Mouse (Mus musculus) cerebellum, adult 11 months (tissue): ENCODE results near the gene Atp8a2.
"Not testable (repeated sequence)": the region's sequence is repeated elsewhere in the genome, so short reads cannot be mapped to it uniquely, and the experiment has no call there.

Experiments used
- DNase-seq: peaks from one replicate; pipeline ENCODE4 v3.0.0; 2022

Atp8a2 gene

DNA sequence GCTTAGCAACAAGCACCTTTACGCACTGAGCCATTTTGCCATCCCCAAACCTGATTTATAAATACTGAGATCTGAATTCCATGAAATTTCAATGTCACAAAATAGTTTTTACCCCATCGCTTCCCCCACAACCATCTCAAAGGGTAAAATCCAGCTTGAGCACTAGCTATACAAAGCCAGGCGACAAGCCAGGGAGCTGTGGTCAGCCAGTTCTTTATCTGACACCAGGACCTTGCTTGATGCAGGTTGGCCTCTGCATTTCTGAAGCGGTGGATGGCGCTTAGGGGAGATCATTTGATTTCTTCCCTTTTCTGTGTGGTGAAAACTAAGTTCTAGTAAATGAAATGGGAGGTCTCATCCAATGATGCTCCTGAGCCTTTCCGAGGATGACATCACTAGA lies 564.9 kb downstream of the Atp8a2 start:
- no peak for DNase-seq

DNA sequence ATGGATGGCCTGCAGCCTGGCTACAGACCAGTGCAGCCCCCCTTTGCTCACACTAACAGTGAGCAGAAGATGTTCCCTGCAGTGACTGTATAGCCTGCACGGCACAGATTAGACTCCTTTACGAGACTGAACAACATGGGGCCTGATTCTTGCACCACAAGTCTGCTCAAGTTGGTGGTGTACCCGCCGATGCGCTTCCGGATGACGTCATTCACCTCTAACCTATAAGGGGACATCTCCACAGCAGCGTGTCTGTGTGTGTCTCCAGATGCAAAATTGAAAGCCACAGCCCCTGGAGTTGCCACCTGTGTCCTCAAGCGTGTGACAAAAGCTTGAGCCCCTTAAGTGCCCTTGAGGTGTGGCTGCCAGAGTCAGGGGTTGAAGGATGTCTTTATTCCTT lies 566.9 kb downstream of the Atp8a2 start:
- DNase-seq = no peak

DNA sequence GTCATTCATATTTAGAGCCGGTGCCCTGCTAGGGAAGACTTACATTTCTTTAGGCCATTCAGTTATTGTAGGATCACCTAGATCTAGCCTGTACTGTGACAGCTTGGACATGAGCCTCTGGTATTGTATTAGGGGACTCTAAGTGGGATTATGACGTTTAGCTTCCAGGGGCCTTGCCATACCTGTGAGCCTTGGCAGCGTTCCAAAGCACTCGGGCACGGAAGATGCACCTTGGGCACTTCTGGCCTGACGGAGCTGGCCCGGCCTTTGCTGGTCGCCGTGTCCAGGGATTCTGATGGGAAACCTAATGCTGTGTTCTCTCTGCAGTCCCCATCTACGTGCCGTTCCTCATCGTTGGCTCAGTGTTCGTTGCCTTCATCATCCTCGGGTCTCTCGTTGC lies 567.7 kb downstream of the Atp8a2 start:
- no peak for DNase-seq

DNA sequence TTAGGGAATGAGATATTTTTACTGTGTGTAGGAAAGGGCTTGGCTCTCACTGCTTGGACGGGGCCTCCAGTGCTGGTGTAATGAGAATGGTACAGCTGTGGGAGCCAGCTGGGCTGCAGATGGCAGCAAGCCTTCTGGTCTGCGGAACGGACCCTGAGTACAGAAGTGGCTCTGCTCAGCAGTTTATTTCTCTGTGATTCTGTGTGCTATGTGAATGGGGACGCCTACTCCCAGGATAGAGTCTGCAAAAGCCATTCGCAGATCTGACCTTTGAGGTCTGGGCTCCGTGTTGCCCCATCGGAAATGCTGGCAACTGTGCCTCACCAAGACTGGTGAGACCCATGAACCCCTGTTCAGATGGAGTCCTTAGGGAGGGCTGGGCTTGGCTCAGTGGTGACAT lies 569.2 kb downstream of the Atp8a2 start:
- no peak for DNase-seq

DNA sequence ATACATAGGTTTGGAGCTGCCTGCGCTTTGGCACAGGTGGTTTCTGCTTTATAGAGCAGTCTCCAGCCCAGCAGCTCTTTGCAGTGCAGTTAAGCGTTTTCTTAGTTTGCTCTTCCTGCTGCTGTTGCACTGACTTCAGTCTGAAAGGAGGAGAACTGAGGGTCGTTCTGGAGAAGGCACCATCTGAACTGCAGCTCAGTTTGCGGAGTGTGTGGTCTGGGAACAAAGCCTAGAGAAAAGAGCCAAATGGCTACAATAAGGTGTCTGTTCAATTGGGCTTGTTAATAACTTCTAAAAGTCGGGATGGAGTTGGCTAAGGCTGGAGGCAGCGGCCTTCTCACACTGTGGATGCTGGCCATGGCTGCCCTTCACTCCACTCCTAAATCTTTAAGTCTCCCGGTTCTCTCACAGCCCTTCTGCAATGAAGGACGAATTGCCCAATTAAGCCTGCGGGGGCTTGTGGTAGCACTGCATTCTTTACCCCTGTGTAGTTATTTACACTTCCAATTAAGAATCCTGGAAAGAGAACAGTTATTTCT lies 569.8 kb downstream of the Atp8a2 start:
- DNase-seq = no peak

DNA sequence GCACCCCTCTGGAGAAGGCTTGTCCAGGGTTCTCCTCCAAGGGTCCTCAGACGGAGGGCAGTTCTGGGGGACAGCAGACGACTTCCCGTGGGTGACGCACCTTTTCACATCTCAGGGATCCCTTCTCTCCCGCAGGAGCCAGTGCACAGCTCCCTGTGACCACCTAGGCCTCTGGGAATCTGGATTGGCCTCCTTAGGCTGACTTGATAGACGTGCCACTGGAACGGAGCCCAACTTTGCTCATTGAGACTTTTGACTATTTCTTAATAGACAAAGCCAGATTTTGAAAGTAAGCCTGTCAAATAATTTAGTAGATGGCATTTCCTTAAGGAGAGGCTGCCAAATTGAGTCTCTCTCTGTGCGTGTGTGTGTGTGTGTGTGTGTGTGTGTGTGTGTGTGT lies 570.3 kb downstream of the Atp8a2 start:
- no peak for DNase-seq

DNA sequence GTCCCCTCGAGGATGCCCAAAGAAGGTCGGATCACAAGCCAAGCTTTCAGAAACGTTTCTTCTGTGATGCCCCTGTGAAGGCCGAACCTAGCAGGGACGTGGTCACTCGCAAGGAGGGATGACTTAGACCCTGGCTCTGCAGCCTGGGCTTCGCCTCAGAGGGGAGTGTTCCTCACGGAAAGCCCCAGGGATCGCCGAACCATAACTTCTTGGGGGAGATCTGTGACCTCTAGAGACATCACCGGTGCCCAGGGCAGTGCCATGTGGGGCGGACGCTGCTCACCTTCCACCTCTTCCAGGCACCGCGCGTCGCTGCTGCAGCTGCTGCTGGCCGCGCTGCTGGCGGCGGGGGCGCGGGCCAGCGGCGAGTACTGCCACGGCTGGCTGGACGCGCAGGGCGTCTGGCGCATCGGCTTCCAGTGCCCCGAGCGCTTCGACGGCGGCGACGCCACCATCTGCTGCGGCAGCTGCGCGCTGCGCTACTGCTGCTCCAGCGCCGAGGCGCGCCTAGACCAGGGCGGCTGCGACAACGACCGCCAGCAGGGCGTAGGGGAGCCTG lies 571.1 kb downstream of the Atp8a2 start:
- no peak for DNase-seq

DNA sequence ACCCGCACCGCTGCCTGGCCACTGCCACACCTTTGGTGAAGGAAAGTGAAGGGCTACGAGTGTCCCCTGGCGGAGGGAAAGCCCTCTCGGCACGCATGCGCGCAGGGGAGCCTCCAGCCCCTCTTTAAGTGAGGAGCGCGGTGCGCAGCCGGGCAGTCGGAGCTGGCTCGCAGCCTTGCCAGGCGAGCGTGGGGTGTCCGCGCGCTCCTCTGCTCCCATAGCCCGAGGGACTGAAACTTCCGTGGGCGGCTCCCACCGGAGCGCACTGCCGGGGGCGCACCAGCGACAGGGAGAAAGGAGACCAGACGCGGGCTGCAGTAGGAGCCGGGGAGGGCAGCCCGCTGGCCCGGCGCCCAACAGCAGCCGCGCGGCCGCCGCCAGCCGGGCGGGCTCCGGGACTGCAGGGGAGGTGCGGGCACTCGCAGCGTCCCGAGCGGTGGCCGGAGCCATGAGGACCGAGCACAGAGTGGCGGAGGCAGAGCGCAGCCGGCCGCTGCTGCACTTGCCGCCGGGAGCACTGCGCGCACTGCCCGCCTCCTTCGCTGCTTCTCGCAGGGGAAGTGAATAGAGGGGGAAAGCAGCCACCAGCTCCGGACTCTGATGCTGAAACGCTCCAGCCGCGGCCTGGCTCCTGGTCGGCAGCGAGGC lies 571.7 kb downstream of the Atp8a2 start, which contains the start of gene Shisa2:
TSS of gene Shisa2 (plus strand) at position 151 of the 648 bp plus-strand sequence.
- DNase-seq = no peak

DNA sequence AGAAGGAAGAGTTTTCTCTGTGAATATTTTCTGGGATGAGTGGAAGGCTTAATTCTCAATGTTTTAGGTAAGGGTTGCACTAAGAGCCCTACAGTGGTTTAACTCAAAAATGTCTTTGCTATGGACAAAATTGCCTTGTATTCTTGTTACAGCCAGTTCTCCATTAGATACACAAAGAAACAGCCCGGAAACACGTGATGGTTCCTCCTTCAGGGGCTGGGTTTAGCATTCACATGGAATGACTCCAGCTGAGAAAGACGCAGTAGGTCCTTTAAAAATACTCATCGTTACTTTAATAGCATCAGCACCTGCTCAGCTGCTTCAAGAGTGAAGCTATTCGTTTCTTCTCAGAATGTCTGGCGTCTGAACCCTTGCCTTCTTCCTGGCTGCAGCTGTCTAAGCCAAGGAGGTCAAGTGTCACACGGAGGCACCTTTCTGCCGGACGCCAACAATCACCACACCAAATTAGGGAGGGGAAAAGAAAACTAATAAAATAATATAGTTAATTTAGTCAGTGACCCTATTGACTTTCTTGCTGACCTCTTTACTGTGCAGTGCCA lies 572.6 kb downstream of the Atp8a2 start:
- no peak for DNase-seq

DNA sequence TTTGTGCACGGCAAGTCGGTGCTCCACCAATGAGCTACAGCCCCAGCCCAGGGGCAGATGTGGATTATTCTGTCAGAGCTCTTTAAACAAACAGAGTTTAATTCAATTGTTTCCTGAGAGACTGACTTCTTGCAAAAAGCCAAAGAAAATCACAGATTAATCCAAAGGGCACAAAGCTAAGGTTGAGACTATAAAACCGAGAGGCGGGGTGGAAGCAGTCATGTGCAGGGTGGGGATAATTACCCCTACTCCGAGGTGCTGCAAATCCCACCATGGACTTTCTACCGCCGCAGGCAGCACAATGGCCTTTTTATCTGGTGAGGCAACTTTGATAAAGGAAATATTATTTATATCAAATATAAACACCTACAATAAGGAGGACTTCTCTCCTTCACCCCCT lies 580.2 kb downstream of the Atp8a2 start:
- no peak for DNase-seq

DNA sequence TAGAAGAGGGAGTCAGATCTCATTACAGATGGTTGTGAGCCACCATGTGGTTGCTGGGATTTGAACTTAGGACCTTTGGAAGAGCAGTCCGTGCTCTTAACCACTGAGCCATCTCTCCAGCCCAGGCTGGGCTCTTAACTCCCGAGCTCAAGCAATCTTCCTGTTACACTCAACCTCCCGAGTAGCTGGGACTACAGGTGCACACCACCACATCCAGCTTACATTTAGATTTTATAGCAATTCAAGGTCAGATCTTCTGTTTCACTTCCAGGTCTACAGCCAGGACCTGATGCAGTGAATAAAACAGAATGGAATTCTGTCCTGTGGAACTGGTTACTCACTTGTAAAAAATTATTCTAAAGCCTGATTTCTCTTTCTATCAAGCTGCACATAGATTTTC lies 582.8 kb downstream of the Atp8a2 start:
- DNase-seq = not testable (repeated sequence)

DNA sequence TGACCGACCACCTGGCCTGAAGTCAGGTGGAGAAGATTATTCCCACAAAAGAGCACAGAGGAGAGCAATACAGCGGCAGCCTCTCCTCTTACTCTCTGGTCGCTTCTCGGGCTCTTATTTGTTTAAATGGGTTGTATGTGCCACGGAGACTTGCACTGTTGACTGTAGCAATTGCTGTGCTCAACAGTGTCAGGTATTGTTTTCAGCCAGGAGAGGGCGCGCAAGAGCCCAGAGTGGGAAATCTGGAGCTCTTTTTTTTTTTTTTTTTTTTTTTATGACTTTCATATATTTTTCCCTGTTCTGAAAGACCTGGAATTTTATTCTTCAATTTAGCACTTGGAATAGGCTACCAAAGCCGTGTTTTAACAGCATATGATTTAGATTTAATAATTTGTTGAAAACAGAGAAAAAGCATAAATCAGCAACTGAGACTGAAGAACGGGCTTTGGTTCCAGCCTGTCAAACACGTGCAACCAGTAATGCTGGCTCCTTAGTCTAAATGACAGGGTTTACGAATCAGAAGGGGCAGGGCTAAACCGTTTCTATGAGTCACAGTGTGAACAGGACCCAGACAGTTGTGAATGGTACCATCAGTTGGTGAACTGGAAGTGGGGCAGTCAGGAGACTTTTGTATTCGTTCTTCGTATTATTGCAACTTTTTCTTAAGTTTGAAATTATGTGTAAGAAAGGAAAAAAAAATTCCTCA lies 583.9 kb downstream of the Atp8a2 start:
- peak; percentile 22 for DNase-seq

DNA sequence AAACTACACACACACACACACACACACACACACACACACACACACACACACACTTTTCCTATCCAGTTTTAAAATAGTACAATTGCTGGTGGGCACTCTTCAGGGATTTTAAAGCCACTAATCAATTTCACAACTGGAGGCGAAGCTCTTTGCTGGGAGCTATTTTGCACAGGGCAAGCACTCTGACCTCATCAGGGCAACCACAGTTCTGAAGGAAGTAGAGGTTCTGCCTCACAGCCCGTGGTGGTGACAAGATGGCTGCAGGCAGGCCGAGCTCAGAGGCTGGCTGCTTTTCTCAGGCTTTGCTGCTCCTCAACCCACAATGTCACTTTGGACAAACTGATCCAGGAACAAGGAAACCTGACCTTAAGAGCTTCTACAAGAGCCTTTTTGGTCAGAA lies 590.0 kb downstream of the Atp8a2 start:
- DNase-seq = no peak

DNA sequence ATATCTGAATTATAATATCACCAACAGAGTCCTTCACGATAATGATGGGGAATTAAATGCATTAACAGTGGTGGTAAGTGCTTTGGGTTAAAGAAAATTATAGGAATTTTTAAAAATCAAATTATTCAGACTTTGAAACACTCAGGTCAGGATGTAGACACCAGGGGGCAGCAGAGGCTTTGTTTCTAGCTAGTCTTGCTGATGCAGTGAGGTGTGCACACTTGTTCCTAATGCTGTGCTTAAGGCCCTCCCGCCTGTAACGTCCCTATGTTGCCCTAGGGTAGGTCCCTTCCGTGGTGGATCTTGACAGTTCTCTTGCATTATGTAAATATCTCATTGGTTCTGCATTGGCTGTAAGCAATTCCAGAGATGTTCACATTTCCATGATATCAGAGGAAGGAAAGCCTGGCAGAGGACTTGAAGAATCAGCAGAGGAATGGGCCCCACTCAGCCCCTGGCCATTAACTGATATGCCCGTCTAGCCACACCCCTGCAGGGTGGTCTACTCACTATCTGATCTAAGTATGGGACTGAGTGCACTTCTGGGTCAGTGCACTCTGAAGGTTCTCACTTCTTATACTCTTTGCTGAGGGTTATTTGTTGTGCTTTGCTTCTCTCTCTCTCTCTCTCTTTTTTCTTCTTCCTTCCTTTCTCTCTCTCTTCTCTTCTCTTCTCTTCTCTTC lies 591.2 kb downstream of the Atp8a2 start:
- DNase-seq = peak; percentile 42

DNA sequence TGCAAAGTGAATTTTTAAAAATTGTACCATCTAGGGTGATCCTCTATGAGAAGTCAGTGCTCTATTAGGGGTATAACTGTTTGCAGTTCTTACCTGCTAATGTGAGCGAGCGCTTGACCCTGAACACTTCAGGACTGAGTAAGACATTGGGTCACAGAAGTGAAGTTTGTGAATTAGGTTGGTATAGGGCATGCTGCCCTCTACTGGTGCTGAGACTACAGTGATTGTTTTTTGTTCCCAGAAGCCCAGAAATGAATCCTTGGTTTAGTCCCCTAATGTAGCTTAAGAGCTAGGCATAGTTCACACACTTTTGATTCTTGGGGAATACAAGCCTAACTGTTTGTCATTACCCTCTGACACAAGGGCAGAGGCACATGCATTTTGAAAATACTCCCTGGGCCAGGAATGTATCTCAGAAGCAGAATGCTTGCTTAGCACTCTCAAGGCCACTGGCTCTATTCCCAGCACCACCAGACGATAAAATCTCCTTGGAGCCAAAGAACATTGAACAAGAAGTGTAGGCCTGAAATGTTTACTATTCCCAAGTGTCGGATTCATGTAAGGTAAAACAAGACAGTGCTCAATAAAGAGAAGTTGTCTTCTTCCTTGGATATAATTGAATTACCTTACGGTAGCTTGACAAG lies 592.9 kb downstream of the Atp8a2 start:
- no peak for DNase-seq

DNA sequence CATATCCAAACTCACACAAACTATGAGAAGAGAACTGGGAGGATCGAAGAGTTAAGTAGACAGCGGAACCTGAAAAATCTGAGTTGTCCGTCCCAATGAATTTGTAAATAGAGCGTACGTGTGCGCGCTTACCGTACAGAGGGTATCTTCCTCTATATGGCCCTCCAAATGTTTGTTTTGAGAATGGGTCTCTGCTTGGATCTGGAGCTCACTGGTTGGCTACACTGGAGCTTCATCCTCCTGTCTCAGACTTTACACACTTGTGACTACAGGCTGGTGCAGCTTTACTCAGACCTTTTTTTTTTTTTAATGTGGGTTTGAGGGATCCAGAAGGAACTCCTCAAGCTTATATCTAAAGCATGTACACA lies 598.7 kb downstream of the Atp8a2 start:
- no peak for DNase-seq

DNA sequence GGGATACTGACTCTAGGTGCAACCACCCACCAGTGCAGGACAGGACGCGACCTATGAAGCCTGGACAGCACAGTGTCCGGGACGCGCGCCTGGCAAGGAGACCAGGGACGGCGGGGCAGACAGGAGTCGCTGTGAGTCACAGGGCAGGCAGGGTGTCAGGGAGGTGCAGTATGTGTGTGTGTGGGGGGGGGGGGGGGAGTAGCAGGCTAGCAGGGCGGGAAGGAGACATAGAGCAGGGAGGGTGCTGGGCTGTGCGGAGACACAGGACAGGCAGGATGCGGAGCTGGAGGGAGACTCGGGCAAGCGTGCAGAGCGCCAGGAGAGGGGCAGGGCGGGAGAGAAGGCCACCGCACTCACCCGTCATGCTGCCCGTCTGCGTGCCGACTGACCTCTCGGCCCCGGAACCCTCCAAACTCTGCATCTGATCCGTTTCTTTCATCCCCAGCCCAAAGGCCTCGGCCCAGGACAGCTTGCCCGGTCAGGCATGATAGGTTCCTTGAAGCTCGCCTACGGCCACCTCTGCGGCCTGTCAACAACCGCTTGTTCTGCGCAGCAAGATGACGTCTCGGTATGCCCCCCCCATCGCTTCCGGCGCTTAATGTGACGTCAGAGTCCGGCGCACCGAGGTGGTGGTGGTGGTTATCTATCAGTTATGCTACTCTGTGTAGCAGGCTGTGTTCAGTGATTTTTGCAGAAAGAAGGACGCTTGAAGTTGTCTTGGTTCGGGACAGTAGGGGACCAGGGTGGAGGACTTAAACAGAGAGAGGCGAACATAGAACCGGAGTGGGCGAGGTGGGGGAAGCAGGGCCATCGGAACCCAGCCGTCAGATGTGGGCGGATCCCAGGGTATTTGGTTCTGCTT lies 599.4 kb downstream of the Atp8a2 start, which contains the start of gene Cdadc1:
TSS of gene Cdadc1 (minus strand) at position 562 of the 862 bp plus-strand sequence.
- peak; percentile 94 for DNase-seq

DNA sequence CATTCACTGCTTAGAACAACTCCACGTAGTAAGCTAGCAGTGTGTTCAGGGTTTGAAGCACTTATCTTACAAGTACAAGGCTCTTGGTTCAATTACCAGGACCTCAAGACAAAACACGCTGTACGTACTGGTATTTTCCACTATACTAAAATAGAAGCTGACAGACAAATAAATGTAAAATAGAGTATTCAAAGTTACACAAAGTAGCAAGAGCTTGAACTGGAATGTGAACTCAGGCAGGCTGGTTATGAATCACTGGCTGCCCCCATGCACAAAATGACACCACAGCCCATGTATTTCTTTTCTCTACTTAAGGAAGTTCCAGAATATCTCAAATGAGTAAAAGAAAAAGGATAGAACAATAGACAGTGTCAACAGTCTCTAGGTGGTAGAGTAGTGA lies 602.0 kb downstream of the Atp8a2 start:
- DNase-seq = no peak

DNA sequence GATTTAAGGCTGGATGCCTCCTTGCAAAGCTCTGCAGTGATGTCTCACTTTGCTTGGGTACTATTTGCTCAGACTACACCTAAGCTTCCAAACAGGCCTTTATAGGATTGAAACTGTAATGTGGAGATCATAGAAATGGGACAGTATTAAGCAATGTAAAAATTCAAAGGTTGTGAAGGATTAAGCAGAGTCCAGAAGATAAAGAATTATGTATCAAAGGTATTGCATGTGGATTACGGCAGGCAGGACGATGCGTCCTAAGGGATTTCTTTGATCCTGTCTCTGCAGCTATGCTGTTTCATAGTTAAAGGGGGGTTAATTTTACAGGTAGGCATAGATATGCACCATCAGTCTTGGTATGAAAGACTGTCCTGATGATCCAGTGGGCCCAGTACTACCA lies 604.4 kb downstream of the Atp8a2 start:
- DNase-seq = no peak

DNA sequence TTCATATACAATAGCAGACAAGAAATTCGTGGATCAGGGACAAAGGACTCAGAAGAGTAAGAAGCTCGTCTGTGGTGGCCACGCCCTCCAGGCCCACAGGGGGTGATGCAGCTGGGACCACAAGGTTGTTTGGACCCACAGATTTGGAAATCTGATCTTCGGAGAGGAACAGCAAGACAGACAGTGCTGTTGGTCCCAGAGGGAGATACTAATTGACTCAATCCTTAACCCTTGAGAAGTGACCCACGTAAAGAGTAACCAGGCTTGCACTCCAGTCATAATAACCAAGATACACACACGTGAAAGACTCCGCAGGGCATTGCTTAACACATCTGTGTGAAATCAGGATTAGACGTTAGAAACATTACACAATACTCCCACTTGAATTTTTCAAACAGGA lies 605.1 kb downstream of the Atp8a2 start:
- no peak for DNase-seq

DNA sequence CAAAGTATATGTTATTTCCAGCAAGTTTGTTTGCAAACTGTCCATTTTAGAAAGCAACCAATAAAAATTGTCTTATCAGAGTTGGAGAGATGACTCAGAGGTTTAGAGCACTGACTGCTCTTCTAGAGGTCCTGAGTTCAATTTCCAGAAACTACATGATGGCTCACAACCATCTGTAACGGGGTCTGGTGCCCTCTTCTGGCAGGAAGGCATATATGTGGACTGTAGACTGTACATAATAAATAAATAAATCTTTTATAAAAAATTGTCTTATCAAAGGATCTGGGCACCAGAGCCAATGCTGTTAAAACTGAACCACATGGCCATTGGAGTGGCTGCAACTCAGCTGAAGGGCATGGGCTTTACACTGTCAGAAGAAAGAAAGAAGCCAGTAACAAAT lies 606.4 kb downstream of the Atp8a2 start:
- no peak for DNase-seq
